Mouse (Mus musculus): ENCODE results near the gene Miga1.
"Not testable (repeated sequence)": the region's sequence is repeated elsewhere in the genome, so short reads cannot be mapped to it uniquely, and the experiment has no call there.

Gene Miga1

GRCm38 (mm10) chr3:152321765-152322547, 18.3 kb downstream of the Miga1 start:
- DNase-seq = no peak

DNA sequence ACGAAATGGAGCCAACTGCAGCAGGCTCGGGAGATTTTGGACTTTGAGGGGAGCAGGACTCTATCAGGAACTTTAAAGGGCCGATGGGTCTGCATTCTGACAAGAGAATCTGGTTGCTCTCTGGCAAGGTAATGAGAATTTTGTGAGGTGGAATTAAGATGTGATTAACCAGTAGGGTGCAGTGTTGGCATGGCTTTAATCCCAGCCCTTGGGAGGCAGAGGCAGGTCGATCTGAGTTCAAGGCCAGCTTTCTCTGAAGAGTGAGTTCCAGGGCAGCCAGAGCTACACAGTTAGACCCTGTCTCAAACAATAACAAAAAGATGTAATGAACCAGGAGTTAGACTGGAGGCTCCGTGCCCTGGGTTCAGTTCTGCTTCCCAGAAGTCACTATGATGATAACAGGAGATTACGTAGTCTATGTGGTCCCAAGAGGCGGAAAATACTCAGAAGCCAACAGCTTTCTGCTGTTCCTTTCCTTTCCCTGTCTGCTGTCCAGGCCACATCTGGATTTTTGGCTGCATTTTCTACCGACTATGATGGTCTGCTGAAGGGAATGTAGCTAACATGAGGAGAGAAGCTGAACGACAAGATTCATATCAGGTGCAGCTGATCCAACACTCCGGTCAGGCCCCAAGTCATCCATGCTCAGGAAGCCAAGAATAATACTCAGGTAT, 19.1 kb downstream of the Miga1 start:
- no peak for DNase-seq

DNA sequence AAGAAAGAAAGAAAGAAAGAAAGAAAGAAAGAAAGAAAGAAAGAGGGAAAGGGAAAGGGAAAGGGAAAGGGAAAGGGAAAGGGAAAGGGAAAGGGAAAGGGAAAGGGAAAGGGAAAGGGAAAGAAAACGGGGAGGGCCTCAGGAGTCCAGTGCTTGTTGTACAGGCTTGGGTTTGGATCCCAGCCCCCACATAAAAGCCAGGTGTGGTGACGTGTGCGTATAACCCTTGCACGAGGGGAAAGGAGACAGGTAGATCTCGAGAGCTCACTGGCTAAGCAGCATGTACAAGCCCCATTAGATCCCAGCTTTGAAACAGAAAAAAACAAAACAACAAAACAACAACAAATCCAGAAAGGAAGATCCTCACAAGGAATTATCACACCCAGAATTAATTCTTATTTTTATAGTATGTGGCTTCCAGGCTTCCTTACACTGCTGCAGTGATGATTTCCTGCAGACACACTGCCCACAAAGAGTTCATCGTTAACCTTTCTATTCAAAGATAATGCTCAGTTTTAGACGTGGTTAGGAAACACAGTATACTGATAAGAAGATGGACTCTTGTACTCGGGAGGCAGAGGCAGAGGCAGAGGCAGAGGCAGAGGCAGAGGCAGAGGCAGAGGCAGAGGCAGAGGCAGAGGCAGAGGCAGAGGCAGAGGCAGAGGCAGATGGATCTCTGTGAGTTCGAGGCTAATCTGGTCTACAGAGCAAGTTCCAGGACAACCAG, 23.6 kb downstream of the Miga1 start:
- not testable (repeated sequence) for DNase-seq

GRCm38 (mm10) chr3:152315613-152316012, 24.6 kb downstream of the Miga1 start:
- DNase-seq = peak; percentile 75 to 77

GRCm38 (mm10) chr3:152314666-152315065, 25.5 kb downstream of the Miga1 start:
- DNase-seq = not testable (repeated sequence)

GRCm38 (mm10) chr3:152309250-152309645, 31.0 kb downstream of the Miga1 start:
- no peak for DNase-seq

GRCm38 (mm10) chr3:152308485-152309249, 31.5 kb downstream of the Miga1 start:
- DNase-seq = no peak

- DNase-seq = no peak
These were observed 34.2 kb downstream of the Miga1 start for GRCm38 (mm10) chr3:152305971-152306370.

DNA sequence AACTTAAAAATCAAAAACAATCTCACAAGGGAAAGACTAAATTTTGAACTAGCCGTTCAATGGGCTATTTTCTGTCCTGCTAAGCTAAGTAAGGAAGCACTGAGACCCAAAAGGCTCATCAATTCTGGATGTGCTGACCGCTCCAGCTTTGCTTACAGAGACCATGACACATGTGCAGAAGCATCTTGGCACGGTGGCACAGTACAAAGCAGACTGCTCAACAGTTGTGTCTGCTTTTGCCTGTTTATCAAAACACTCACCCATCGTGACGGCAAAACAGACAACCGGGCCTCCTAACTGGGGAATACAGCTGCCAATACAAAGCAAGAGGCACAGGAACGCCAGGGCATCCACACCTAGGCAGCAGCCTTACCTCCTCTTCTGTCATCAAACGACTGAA, 35.1 kb downstream of the Miga1 start:
- DNase-seq = no peak

GRCm38 (mm10) chr3:152304093-152304815, 36.0 kb downstream of the Miga1 start:
- DNase-seq = no peak

DNA sequence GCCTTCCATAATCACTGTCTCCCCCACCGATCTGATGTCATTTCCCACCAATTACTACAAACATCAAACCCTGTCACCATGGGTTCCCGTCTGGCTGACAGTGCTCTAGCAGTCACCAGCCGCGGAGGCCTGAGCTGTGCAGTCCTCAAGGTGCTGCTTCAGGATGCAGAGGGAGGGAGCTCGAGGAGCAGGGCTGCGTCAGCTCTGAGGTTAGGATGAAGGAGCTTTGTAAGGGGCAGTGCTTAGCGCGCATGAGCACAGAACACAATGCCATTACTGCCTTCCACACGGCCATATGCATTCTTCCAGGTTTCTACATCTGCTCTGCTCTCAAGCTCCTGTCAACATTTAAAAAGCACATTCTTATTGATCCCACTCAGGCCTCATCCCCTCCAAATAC, 37.2 kb downstream of the Miga1 start:
- no peak for DNase-seq

- no peak for DNase-seq
These were observed 39.5 kb downstream of the Miga1 start for GRCm38 (mm10) chr3:152300376-152301337.

DNA sequence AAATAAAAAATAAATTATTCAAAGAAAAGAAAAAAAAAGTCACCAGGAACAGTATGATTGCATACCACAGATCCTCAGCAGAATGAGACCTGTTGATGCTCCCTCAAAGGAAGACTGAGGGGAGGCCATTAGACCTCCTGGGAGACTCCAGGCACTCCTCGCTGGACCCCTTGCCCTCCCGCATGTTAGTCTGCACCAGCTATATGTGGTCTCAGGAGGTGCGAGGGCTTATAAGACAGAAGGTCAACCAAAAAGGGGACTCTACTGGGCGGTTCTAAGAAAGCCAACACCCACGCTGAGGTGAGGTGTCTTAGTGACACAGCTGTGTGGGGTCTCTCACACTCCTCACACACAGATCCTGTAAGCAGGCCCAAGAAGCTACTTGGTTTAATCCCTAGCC, 44.3 kb downstream of the Miga1 start:
- DNase-seq = no peak

GRCm38 (mm10) chr3:152294400-152294799, 45.8 kb downstream of the Miga1 start:
- no peak for DNase-seq

GRCm38 (mm10) chr3:152293530-152294181, 46.6 kb downstream of the Miga1 start:
- DNase-seq = no peak

DNA sequence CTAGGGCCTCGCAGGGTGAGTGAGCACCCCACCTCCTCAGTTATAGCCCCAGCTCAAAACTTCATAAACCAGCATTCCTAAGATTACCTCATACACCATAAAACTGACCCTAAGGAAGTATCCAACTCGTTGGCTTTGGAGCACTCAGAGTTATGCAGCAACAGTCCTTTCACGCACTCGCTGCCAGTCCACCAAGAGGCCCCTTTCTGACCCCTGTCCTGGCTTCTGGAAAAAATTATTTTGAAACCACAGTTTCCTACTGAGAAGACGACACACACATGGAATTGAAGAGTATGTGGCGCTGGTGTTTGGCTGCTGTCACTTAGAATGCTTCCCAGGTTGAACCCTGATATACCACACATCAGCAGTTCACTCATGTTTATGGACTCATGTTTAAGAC, 48.3 kb downstream of the Miga1 start:
- no peak for DNase-seq

- no peak for DNase-seq
These were observed 49.9 kb downstream of the Miga1 start for GRCm38 (mm10) chr3:152290175-152290798.

- DNase-seq = no peak
These were observed 51.5 kb downstream of the Miga1 start for GRCm38 (mm10) chr3:152288740-152289139.

GRCm38 (mm10) chr3:152288276-152288675, 51.9 kb downstream of the Miga1 start:
- DNase-seq = no peak

DNA sequence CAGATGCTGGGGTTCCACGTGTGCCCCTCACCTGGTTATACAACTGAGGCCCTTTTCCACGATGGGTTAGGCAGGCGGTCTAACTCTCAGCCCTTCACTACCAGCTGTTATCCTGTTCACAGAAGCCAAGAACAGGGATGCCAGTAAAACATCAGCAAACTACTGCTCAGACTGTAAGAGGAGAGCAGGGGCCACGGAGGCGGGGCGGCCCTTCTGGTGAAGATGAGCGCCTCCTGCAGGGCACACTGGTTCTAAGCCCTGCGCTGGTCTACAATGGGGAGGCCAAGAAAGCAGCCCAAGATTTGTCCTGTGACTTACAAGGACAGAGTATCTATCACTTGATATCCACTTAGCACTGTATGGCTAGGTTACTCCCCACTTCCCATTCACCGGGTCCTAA, 52.4 kb downstream of the Miga1 start:
- no peak for DNase-seq

Data from B cell, adult 2 months (primary cell).